Mouse (Mus musculus): ENCODE results near the gene Cd200r2.
"Not testable (repeated sequence)": the region's sequence is repeated elsewhere in the genome, so short reads cannot be mapped to it uniquely, and the experiment has no call there.

Cd200r2 gene

DNA sequence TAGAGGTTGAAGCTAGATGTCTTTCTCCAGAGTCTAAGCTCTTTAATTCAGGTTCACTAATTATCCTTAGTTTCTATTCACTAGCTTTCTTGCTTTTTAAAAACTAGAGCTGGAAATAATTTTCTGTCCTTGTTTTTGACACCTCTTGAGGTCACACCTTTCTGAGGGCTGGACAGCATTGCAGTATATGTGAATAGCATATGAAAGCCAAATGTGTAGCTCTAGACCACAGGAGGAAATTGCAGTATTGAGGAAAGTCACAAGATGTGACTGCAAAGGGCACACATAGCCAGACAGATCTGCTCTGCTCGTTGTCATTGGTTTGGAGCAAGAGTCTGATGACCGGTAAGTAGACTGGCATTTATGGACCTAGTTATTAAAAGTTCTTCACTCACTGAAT is at the start of gene Cd200r2:
Gene Cd200r2, plus strand, starts transcription at position 301 of the 400 bp plus-strand sequence.
- DNase-seq, result no peak

DNA sequence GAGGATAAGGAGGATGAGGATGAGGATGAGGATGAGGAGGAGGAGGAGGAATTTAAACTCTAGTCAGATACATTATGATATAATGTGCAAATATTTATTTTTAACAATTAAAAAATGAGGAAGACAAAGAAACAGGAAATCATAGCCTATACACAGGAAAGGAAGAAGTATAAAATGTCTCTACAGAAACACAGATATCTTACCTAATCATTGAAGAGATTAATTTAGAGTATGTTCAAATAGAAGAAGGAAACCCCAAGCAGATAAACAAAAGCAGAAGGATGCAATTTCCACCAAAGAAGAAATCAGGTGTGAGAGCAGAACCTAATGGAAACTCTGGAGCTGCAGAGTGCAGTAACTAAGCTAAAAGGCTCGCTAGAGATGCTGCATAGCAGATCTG is 48.9 kb upstream of the Cd200r2 start:
- DNase-seq, result no peak

DNA sequence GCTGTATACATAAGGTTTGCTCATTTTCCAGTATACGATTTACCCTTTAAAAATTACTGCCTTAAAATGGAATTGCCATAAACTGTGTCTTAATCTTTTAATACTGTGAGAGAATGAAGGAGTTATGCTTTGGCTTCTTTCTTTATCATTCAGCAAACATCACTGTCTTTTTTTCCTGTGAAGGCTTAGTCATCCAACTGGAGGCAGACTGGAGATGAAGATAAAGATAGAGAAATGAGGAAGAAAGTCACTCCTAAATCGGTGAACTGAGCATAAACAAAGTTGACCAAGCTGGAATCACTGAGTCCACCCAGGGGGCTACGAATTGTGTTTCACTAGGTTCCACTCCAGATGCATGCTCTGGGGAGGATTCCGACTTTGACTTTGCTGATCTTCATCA is 46.4 kb upstream of the Cd200r2 start:
- DNase-seq, result no peak

DNA sequence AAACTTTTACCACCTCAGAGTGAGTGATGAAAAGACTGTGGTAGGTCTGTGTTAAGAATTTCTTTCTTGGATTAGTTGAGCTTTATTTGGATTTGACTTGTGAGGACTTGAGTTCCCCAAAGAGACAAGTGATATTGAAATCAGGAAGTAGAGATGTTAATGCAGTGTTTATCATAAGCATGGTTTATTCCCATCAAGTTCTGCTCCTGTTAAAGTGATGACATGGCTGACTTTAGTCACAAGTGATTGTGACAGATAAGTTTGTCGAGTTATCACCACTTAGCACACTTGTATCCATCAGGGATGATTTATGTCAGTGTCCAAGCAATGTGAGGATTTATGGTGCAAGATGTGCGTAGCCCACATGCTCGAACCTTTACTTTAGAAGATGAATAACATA is 34.6 kb upstream of the Cd200r2 start:
- DNase-seq, result no peak

DNA sequence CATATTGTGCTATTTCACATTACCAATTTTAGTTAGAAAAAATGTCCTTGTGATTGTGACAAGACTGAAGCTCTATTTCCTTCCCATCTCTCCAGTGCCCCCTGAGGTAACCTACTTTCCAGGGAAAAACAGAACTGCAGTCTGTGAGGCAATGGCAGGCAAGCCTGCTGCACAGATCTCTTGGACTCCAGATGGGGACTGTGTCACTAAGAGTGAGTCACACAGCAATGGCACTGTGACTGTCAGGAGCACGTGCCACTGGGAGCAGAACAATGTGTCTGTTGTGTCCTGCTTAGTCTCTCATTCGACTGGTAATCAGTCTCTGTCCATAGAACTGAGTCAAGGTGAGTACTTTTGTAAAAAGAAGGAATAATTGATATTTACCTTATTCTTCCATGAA is 33.7 kb upstream of the Cd200r2 start:
- DNase-seq, result not testable (repeated sequence)

DNA sequence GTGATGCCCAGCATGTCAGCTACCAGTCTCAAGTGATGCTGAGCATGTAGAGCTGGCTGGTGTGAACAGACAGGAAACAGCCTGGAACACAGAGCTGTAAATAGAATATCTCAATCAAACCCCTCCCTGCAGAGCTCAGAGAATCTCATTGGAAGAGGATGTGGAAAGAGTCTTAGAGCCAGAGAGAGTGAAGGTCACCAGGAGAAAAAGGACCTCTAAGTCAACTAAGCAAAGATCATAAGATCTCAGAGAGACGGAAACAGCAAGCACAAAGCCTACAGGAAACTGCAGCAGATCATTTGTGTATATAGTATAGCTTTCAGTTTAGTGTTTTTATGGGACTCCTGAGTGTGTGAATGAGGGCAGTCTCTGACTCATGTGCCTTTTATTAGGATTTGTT is 8.3 kb downstream of the Cd200r2 start:
- no peak for DNase-seq

DNA sequence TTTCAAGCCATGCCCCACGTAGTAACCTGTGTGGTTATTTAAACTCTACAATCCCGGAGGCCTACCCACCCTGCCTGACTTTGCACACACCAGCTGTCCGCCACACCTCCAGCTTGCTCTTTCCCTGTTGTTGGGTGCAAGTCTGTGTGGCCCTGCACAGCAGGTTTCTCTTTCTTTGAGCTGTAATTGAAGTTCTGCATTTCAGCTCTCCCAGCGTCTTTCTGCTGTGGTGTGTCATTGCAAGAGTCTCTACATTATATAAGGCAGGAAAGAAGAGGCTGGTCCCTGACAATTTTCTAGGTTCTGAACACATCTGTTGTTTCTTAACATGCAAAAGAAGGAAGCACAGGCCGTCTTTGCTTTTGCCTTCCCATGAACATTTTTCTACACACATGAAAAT is 9.7 kb downstream of the Cd200r2 start:
- DNase-seq, result no peak

DNA sequence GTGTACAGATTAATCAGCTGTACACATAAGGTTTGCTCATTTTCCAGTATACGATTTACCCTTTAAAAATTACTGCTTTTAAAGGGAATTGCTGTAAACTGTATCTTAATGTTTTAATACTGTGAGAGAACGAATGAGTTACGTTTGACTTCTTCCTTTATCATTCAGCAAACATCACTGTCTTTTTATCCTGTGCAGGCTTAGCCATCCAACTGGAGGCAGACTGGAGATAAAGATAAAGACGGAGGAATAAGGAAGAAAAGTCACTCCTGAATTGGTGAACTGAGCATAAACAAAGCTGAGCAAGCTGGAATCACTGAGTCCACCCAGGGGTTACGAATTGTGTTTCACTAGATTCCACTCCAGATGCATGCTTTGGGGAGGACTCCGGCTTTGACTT is 10.7 kb downstream of the Cd200r2 start:
- no peak for DNase-seq

DNA sequence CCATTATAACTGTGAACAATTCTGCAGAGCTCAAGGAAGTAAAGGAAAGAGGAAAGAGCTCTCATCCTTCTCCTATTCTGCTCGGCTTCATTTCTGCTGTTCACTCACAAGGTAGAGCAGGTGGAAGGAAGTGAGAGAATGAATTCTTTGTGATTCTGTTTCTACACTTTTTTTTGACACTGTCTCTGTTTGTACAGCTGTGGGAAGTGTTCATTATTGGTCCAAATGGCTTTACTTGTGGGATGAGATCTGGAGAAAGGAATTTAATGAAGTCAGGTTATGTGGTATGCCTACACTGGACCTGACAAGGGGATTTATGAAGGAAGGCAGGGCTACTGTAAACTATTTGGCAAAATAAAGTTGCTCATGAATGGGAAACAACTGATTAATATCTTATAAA is 23.9 kb downstream of the Cd200r2 start:
- DNase-seq, result no peak

DNA sequence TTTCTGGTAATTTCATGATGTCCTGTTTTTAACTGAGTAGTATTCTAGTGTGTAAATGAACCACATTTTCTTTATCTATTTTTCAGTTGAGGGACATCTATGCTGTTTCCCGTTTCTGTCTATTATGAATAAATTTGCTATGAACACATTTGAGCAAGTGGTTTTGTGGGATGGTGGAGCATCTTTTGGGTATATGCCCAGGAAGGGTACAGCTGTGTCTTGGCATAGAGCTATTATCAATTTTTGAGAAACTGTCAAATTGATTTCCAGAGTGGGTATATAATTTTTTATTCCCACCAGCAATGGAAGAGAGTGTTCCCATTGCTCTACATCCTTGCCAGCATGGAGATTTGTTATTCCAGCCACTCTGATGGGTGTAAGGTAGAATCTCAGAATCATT is 65.1 kb downstream of the Cd200r2 start:
- no peak for DNase-seq

DNA sequence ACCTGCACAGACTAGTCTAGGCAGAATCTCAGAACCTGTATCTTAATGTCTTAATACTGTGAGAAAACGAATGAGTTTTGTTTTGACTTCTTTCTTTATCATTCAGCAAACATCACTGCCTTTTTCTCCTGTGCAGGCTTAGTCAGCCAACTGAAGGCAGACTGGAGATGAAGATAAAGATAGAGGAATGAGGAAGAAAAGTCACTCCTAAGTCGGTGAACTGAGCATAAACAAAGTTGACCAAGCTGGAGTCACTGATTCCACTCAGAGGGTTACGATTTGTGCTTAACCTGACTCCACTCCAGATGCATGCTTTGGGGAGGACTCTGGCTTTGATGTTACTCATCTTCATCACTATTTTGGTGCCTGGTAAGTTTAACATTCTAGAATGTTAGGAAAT is 76.6 kb downstream of the Cd200r2 start, which contains the start of gene Cd200r3:
Gene Cd200r3, plus strand, starts transcription at position 211 of the 400 bp plus-strand sequence.
- no peak for DNase-seq

DNA sequence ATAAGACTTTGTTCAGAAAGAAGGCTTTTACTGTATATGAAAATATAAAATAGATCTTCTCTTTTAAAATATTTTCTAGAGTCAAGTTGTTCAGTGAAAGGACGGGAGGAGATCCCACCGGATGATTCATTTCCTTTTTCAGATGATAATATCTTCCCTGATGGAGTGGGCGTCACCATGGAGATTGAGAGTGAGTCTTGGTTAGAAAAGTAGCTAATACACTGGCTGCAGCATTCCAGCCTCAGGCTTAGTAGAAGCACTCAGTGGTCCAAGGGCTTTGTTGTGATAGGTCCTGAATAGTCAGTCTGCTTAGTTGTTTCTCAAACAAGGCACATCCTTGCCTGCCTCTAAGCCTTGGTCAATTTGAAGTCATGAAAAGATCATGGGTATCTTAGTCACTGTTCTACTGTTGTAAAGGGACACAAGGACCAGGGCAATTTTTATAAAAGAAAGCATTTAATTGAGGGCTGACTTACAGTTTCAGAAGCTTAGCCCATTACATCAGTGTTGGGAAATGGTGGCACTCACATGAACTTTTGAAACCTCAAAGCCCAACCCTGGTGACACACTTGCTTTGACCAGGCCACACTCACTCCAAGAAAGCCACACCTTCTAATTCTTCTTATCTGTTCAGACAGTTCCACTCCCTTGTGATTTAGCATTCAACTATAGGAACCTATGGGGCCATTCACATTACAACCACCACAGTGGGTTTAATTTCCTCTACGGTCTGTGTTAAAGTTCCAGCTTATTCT is 84.6 kb downstream of the Cd200r2 start:
- no peak for DNase-seq

DNA sequence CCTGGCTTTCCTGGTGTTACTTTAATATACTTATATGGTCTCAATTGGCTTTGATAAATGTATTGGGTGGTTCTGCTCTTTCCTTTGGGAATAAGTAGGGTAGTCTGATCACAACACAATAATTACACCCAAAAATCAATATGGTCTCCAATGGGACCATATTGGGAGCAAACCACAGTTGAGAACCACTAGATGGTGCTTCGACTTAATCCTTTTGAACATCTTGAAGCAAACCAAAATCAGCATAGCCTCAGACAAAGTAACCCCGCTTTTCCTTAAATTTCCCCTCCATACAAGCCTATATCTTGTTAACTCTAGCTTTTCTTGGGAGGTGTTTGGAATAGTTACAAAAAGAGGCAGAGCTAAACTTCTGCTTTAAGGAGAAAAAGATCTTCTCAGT is 95.4 kb downstream of the Cd200r2 start:
- DNase-seq, result no peak

DNA sequence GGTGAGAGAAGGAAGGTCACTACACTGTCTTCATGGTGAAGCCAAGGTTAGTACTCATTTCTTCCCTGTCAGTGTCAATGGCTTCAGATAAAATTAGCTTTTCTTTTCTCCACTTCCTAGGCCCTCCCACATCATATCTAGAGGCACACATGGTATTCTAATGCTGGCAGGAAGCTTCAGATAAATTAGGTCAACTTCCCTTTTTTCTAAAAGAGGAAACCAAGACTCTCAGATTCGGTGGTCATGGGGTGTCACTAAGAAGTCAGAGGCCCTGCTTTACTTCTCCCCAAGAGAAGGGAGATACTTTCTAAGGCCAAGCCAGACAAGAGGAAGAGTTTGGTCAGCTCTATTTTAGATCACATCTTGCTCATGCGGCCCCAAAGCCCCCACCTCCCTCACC is 95.9 kb downstream of the Cd200r2 start:
- peak in 1 of 2 experiments; percentile 15 for DNase-seq

DNA sequence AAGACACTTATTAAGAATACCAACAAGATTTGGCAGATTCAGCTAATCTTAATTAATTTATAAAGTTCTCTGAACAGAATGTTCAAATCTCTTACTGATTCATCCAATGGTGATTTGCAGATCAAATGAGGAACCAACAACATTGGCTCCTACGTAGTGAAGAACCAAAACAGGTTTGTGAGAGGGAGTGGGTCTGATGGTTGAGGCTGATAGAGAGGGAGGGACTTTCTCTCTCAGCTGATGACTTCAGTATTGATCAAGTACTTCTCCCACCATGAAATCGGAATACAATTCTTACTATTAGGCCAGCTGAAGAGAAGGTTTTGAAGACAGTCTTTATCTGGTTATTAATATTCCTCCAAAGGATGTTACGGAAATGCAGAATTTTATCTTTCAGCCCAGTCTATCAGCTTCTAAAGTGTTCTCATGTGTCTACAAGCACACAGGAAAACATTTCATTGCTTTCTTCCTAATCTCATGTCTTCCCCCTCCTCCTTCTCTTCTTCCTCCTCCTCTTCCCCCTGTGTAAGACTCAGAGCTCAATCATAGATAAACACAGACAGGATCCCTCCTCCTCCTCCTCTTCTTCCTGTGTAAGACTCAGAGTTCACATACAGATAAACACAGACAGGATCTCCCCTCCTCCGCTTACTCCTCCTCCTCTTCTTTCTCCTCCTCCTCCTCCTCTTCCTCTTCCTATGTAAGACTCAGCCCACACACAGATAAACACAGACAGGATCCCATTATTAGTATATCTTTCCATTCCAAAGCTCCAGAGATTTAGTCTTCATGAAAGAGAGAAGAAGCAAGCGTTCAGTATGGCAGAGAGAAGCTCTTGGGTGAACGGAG is 97.9 kb downstream of the Cd200r2 start:
- DNase-seq, result no peak

DNA sequence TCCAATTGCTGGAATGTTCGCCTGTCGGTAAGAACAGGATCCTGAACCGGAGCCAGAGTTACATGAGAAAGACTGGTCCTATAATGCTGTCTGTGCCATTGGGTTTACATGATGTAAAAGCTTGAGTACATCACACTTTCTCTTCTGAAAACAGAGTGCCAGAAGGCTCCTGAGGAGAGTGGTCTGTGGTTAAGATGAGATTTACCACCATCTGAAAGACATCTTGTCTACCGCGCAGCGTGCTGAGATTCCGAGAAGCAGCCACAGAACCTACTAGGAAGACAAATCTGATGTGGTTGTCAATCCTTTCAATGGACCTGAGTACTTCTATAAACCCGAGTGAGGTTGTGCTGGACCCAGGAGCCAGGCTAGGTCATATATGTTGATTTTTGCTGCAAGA is 98.5 kb downstream of the Cd200r2 start:
- DNase-seq, result no peak
